Mouse (Mus musculus) heart, embryonic 13.5 days (tissue): ENCODE results near the gene Ykt6. TPM values are rescaled to one million over a fixed set of nuclear protein-coding genes. Genes with fewer than 3 reads are reported as not detected.

Experiments
- ATAC-seq: fragments of 200-750 bp; cut with Nextera tagmentation; 2 replicates; pipeline ENCODE4 v1.8.0; 2017; ENCODE audit warnings: moderate TSS enrichment; ENCODE audit not compliant: insufficient number of reproducible peaks, low FRiP score, low TSS enrichment; ENCODE audit errors: extremely low read depth
- H3K27ac ChIP-seq: fragments of 300-500 bp; sonication (generic); replicated peaks from 2 replicates; pipeline ENCODE4 v1.5.1; 2015; ENCODE audit warnings: moderate library complexity, mild to moderate bottlenecking, inconsistent platforms
- H3K27me3 ChIP-seq: fragments of 300-500 bp; sonication (generic); replicated peaks from 2 replicates; pipeline ENCODE4 v1.6.1; 2015; ENCODE audit warnings: mild to moderate bottlenecking, inconsistent platforms
- H3K36me3 ChIP-seq: fragments of 300-500 bp; sonication (generic); 2 replicates; pipeline ENCODE4 v1.6.1; 2015; ENCODE audit warnings: mild to moderate bottlenecking, inconsistent platforms
- H3K4me1 ChIP-seq: fragments of 300-500 bp; sonication (generic); 2 replicates; pipeline ENCODE4 v1.6.1; 2015; ENCODE audit warnings: inconsistent platforms
- H3K4me2 ChIP-seq: fragments of 300-500 bp; sonication (generic); 2 replicates; pipeline ENCODE4 v1.6.1; 2015; ENCODE audit warnings: inconsistent platforms, mild to moderate bottlenecking, moderate library complexity
- H3K4me3 ChIP-seq: fragments of 300-500 bp; sonication (generic); 2 replicates; pipeline ENCODE4 v1.5.1; 2015; ENCODE audit warnings: moderate library complexity, mild to moderate bottlenecking, inconsistent platforms
- H3K9ac ChIP-seq: fragments of 300-500 bp; sonication (generic); 2 replicates; pipeline ENCODE4 v1.6.1; 2015; ENCODE audit warnings: inconsistent platforms, mild to moderate bottlenecking, moderate library complexity
- H3K9me3 ChIP-seq: fragments of 300-500 bp; sonication (generic); 2 replicates; pipeline ENCODE4 v1.6.1; 2016; ENCODE audit warnings: inconsistent platforms
- WGBS: fragments of 180-500 bp; shearing (Covaris S2); methylation state at CpG from one replicate; pipeline ENCODE4 v1.1.7; 2015; ENCODE audit warnings: mixed read lengths; 5-methylcytosine and 5-hydroxymethylcytosine counted together
- polyA plus RNA-seq: library from polyadenylated mRNA; unstranded; fragments of >200 nt; fragmentation: Nextera tagmentation; extraction: Ambion mirVana; gene quantifications from 2 replicates; pipeline ENCODE4 v1.2.1, GENCODE M21; 2015

Gene Ykt6
- 39.1 and 41.1 TPM in 2 replicates for polyA plus RNA-seq

DNA sequence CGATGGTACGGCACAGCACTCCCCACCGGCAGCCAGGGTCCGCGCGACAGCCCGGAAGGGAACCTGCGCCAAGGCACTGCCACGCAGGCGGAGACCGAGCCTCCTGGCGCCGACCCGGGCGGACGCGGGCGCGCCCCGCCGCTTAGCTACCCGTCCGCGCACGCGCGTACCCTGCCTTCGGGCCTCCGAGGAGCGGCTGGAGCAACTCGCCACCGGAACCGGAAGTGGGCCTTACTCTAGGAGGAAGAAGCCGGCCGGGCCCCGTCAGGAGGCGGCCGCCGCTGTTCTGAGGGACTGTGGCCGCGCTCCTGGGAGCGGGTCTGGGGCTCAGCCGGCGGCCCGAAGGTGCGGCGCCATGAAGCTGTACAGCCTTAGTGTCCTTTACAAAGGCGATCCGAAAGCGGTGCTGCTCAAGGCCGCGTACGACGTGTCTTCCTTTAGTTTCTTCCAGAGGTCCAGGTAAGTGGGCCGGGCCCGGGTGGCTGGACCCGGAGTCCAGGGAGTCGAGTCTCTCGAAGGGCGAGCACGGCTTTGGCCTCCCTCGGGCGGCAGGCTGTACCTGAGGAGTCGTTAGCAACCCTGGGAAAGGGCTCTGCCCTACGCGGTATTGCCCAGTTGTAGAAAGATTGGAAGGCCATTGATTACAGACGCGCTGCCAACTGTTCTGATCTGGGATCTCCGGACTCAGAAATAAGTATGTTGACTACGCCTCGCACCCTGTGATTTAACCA, at the start of gene Ykt6:
Gene Ykt6 (plus strand): TSS at position 148 of the 731 bp plus-strand sequence.
- H3K4me3 ChIP-seq = peak within 1 kb of the TSS; percentile 87
- peak within 1 kb of the TSS; percentile 90 for H3K4me2 ChIP-seq
- WGBS = under 1% methylated on average over 71 of the region's 71 CpGs
- peak within 1 kb of the TSS; percentile 98 for H3K9ac ChIP-seq
- H3K9me3 ChIP-seq = no peaks in the 10 kb centered on the region
- peaks cover 55% of the 10 kb centered on the region for H3K4me1 ChIP-seq
- H3K27ac ChIP-seq = peak within 1 kb of the TSS; percentile 94
- peaks cover 23% of the 10 kb centered on the region for H3K36me3 ChIP-seq
- peak; percentile 88 for ATAC-seq
- no peaks in the 10 kb centered on the region for H3K27me3 ChIP-seq

DNA sequence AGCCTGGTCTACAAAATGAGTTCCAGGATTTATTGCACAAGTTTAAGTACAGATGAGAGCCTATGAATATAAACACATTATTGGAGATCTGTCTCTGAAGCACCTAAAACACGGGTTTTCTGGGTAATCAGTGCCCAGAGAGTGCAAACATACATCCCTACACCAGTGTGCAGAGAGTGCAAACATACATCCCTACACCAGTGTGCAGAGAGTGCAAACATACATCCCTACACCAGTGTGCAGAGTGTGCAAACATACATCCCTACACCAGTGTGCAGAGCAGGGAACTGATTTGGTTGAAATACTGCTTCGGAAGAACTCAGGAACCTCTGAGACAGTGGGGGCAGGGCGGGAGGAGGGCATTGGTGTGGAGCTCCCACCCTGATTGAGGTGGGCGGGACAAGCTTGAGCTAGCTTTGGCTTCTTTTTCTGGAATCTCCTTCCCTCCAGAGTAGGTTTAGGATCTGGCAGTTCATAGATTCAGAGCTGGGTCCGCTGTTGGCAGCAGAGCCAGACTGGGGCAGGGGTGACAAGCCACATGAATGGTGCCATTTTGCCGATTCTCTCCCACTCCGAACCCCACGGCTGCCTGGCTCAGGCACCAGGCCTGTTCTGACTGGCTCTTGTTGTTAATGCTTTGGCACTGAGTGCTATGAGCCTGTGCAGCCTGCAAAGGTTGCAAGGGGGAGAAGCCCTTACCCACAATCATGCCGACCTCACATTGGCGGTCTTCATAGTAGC, 49.5 kb upstream of the Ykt6 start:
- WGBS = 78% methylated on average over 10 of the region's 10 CpGs
- no peak overlapping the region for H3K9ac ChIP-seq
- no peak overlapping the region for H3K4me2 ChIP-seq
- H3K4me1 ChIP-seq = peaks cover 18% of the 10 kb centered on the region
- H3K9me3 ChIP-seq = no peaks in the 10 kb centered on the region
- no peaks in the 10 kb centered on the region for H3K36me3 ChIP-seq
- no peak for ATAC-seq
- peaks cover 20% of the 10 kb centered on the region for H3K27me3 ChIP-seq
- no peak overlapping the region for H3K27ac ChIP-seq
- H3K4me3 ChIP-seq = no peak overlapping the region

DNA sequence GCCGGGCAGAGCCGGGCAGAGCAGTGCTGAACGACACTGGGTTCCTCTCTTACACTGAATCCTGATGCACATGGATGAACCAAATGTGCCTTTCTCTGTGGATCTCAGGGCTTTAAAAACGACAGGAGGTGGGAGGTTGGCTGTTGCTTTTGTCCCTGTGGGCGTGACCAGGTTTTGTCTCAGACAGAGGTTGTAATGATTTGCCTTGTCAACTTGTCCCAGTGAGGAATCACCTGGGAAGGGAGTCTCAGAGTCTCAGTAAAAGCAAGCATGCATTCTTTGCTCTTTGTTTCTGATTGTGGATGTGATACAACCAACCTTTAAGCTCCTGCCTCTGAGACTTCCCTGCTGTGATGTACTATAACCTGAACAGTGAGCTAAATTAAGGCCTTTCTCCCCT, 48.4 kb upstream of the Ykt6 start:
- ATAC-seq = no peak
- no peak overlapping the region for H3K4me3 ChIP-seq
- peaks cover 9% of the 10 kb centered on the region for H3K27me3 ChIP-seq
- no peak overlapping the region for H3K9ac ChIP-seq
- H3K36me3 ChIP-seq = no peaks in the 10 kb centered on the region
- no peak overlapping the region for H3K27ac ChIP-seq
- no peak overlapping the region for H3K4me2 ChIP-seq
- H3K9me3 ChIP-seq = no peaks in the 10 kb centered on the region
- WGBS = 57% methylated on average over 5 of the region's 5 CpGs
- peaks cover 6% of the 10 kb centered on the region for H3K4me1 ChIP-seq

DNA sequence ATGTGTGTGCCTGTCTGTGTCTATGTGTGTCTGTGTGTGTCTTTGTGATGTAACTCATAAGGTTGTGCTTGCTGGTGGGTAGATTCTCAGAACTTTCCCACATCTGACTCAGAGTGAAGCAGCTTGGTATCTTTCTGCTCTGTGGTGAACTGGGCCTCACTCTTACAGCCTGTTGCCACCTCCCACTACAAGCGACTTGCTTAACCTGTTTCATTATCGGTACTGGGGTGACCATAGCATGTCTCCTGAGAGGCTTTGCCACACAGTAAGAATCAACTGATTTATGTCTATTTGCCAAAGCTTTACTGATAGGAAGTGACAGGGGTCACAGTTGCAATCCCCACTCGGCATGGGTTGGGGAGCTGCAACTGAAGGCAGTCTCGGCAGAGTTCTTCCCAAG, 46.9 kb upstream of the Ykt6 start:
- Histone ChIP-seq H3K27ac (no peak overlapping the region), H3K36me3 (no peaks in the 10 kb centered on the region), H3K4me2 (no peak overlapping the region), H3K27me3 (no peaks in the 10 kb centered on the region; the same call in 1 of the 2 replicates), H3K4me3 (no peak overlapping the region), H3K9ac (no peak overlapping the region), H3K4me1 (peaks cover 8% of the 10 kb centered on the region), H3K9me3 (no peaks in the 10 kb centered on the region)
- 57% methylated on average over 4 of the region's 4 CpGs for WGBS
- ATAC-seq = no peak

DNA sequence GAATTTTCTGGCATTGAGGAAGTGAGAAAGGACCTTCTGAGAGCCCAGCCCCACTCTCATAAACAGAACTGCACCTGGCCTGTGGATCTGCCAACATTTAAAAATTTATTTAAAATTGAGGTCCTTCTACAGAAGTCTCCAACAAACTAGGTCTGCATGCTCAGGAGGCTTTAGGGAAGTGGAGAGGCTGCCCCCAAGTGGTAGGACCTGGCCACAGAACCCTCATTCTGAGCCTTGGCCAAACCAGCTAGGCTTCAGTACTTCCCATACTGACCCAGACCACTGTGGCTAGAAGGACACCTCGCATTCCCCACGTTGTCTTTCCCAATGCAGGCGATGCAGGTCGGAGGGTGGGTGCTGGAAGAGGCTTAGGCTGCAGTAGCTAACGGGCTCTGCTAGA, 42.9 kb upstream of the Ykt6 start:
- Histone ChIP-seq H3K4me3 (no peak overlapping the region), H3K4me1 (peaks cover 24% of the 10 kb centered on the region), H3K4me2 (no peak overlapping the region), H3K27ac (no peak overlapping the region), H3K9me3 (no peaks in the 10 kb centered on the region), H3K36me3 (no peaks in the 10 kb centered on the region), H3K27me3 (no peaks in the 10 kb centered on the region), H3K9ac (no peak overlapping the region)
- WGBS = 31% methylated on average over 5 of the region's 5 CpGs
- peak; percentile 20; the same call in 1 of the 2 replicates for ATAC-seq

DNA sequence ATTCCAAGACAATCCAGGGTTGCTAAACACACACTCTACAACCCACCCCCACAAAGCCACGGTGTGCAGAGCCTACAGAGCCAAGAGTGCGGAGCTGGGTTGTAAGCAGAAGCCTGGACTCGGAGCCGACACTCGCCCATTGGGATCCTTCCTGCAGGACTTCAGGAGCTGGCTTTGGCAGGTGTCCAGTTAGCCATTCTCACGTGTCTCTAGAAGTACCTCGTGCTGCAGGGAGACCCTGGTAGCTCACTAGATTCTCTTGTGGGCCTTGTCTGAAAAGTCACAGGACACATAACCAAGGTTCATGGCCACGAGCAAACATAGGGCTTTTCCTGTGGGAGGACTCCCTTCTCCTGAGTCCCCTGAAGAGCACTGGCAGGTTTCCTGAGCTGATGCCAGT, 42.2 kb upstream of the Ykt6 start:
- no peaks in the 10 kb centered on the region for H3K9me3 ChIP-seq
- H3K4me1 ChIP-seq = peaks cover 28% of the 10 kb centered on the region
- no peak overlapping the region for H3K4me3 ChIP-seq
- H3K4me2 ChIP-seq = no peak overlapping the region
- no peak overlapping the region for H3K9ac ChIP-seq
- no peaks in the 10 kb centered on the region for H3K36me3 ChIP-seq
- no peak overlapping the region for H3K27ac ChIP-seq
- H3K27me3 ChIP-seq = no peaks in the 10 kb centered on the region
- 53% methylated on average over 8 of the region's 8 CpGs for WGBS
- no peak for ATAC-seq

DNA sequence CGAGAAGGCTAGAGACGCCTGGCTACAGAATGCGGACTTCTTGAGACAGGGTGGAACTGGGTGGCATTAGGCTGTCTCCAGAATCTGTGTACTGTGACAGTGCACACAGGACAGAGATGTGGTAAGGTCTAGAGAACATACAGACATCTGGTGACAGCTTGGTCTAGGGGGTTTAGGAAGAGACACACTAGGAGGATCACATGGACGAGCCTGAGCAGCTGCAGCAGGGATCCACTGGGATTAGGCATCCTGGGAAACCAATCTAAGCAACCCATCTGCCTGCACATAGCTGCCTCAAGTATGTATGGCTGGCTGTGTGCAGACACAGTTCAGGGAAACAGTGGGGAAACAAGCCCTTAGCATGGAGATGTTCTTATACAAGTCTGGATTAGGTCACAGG, 41.6 kb upstream of the Ykt6 start:
- H3K9me3 ChIP-seq = no peaks in the 10 kb centered on the region
- H3K9ac ChIP-seq = no peak overlapping the region
- H3K27me3 ChIP-seq = no peaks in the 10 kb centered on the region
- peaks cover 28% of the 10 kb centered on the region for H3K4me1 ChIP-seq
- 74% methylated on average over 4 of the region's 4 CpGs for WGBS
- no peak for ATAC-seq
- H3K4me3 ChIP-seq = no peak overlapping the region
- no peaks in the 10 kb centered on the region for H3K36me3 ChIP-seq
- H3K27ac ChIP-seq = no peak overlapping the region
- no peak overlapping the region for H3K4me2 ChIP-seq

DNA sequence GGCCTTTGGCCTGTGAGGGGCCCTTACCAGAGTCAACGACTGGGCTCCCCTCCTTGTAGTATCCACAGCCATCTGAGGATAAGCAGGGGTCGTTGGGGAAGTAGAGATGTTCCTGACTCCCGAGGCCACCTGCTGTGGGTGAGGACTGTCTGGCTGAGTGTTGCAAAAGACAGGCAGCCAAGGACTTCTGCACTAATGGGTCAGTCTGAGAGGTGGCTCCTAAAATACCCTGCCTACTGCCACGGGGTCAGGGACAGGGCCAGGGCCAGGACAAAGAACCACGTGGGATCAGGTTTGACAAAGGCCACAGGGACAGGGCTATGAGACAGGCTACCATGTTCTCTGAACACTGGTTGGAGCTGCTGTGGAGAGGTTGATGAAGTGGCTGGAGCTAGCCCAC, 40.6 kb upstream of the Ykt6 start:
- no peak for ATAC-seq
- Histone ChIP-seq H3K4me2 (no peak overlapping the region), H3K27me3 (no peaks in the 10 kb centered on the region), H3K9ac (no peak overlapping the region), H3K4me1 (peaks cover 28% of the 10 kb centered on the region), H3K9me3 (no peaks in the 10 kb centered on the region), H3K4me3 (no peak overlapping the region), H3K27ac (no peak overlapping the region), H3K36me3 (no peaks in the 10 kb centered on the region)
- 45% methylated on average over 5 of the region's 5 CpGs for WGBS

DNA sequence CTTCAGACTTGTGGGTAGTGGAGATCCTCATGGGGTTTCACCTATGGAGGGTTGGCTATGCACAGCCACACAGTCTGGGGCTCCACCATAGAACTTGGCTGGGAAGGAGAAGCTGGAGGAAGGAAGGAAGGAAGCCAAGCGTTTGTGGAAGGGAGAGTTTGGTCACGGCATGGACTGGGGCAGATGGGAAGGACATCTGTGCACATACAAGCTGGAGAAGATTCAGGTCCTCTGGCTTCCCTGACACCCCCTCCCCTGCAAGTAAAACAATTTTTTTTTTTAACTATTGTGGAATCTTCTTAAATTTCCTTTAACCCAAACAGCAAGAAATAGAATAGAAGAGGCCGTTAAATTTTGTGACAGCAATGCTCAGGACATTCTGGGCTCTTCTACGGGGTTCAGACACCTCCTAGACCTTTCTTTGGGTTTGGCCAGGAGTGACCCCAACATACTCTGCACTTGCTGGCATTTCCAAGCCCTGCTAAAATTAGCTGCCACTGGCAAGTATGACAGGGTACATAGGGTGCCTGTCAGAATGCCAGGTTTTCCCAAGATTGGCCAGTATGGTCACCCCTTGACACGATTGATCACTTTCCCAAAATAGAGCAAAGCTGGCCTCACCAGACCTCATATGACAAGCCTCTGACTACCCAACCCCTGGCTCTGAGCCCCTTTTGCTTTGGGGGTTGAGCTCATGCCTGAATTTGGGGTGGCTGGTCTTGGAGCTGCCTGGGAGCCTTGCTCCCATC, 39.9 kb upstream of the Ykt6 start:
- WGBS = 70% methylated on average over 5 of the region's 5 CpGs
- Histone ChIP-seq H3K9ac (no peak overlapping the region), H3K36me3 (no peaks in the 10 kb centered on the region), H3K9me3 (no peaks in the 10 kb centered on the region), H3K4me2 (no peak overlapping the region), H3K4me3 (no peak overlapping the region), H3K27ac (no peak overlapping the region), H3K27me3 (no peaks in the 10 kb centered on the region), H3K4me1 (peaks cover 34% of the 10 kb centered on the region)
- ATAC-seq = no peak

DNA sequence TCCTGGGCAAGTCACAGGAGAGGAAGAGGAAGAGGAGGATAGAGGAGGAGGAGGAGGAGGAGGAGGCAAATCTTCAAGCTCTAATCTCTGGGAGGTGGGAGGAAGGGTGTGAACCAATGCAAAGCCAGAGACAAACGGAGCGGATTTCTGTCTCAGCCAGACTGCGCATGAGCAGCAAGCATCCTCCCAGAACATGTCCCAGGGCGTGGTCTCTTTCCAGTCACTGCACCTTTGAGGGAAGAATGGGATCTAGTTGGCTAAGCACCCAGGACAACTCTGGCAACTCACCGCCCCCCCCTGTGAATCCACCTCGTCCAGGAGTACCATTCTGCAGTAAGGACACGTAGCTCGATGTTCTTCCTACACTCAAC, 39.3 kb upstream of the Ykt6 start:
- Histone ChIP-seq H3K4me3 (no peak overlapping the region), H3K9me3 (no peaks in the 10 kb centered on the region), H3K27ac (no peak overlapping the region), H3K27me3 (0 out of 2 replicates have a peak, but pooled peaks cover 1% of the 10 kb centered on the region), H3K4me2 (no peak overlapping the region), H3K36me3 (no peaks in the 10 kb centered on the region), H3K9ac (no peak overlapping the region), H3K4me1 (peaks cover 36% of the 10 kb centered on the region)
- no peak for ATAC-seq
- WGBS = 68% methylated on average over 8 of the region's 8 CpGs

DNA sequence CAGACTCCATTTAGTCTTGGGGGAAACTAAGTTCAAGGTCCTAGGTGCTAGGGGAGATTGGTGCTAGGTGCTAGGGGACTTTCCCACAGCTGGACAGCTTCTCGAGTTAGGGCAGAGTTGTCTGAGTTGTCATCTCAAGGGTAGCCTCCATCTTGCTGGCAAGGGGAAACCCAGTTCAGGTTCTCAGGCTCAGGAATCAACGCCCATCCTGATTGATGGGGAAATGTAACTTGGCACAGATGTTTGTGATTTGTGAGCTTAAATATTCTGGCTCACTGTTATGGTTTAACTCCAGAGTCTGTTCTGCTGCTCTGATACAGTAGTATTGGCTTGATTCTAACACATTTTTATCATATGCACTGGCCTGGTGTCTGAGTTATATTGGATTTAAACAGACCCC, 37.4 kb upstream of the Ykt6 start:
- no peak overlapping the region for H3K4me2 ChIP-seq
- H3K27ac ChIP-seq = no peak overlapping the region
- WGBS = 62% methylated on average over 2 of the region's 2 CpGs
- no peak overlapping the region for H3K4me3 ChIP-seq
- ATAC-seq = no peak
- H3K9me3 ChIP-seq = no peaks in the 10 kb centered on the region
- peaks cover 32% of the 10 kb centered on the region for H3K4me1 ChIP-seq
- H3K27me3 ChIP-seq = peaks cover 5% of the 10 kb centered on the region; the same call in 1 of the 2 replicates
- H3K9ac ChIP-seq = no peak overlapping the region
- no peaks in the 10 kb centered on the region for H3K36me3 ChIP-seq
